Mouse (Mus musculus): ENCODE measurements at regions not wholly inside any gene's neighbourhood (a gene's known extent, or its start where the extent isn't known, plus 50 kb on each side); places are given as distances from the start of the nearest gene placed in this dataset.

- DNase-seq (ENCODE audit: low spot score in 2 of 2): no peak
Measured at GRCm38 (mm10) chr15:96124397-96124796, 162.9 kb upstream of the Arid2 start.

- no peak for DNase-seq (ENCODE audit: low spot score in 2 of 2)
Measured at GRCm38 (mm10) chr15:96129699-96130098, 157.6 kb upstream of the Arid2 start.

- DNase-seq (ENCODE audit: low spot score in 2 of 2): no peak
Measured at GRCm38 (mm10) chr15:96130531-96130930, 156.8 kb upstream of the Arid2 start.

GRCm38 (mm10) chr15:96131582-96132091, 155.7 kb upstream of the Arid2 start:
- no peak for DNase-seq (ENCODE audit: low spot score in 2 of 2)

- DNase-seq (ENCODE audit: low spot score in 2 of 2): no peak
Measured at GRCm38 (mm10) chr15:96132636-96133035, 154.7 kb upstream of the Arid2 start.

GRCm38 (mm10) chr15:96135250-96135731, 152.0 kb upstream of the Arid2 start:
- no peak for DNase-seq (ENCODE audit: low spot score in 2 of 2)

GRCm38 (mm10) chr15:96135816-96136215, 151.5 kb upstream of the Arid2 start:
- DNase-seq (ENCODE audit: low spot score in 2 of 2): no peak

GRCm38 (mm10) chr15:96137534-96137933, 149.8 kb upstream of the Arid2 start:
- no peak for DNase-seq (ENCODE audit: low spot score in 2 of 2)

- no peak for DNase-seq (ENCODE audit: low spot score in 2 of 2)
Measured at GRCm38 (mm10) chr15:96137945-96138344, 149.4 kb upstream of the Arid2 start.

GRCm38 (mm10) chr15:96153489-96153888, 133.8 kb upstream of the Arid2 start:
- no peak for DNase-seq (ENCODE audit: low spot score in 2 of 2)

- no peak for DNase-seq (ENCODE audit: low spot score in 2 of 2)
Measured at GRCm38 (mm10) chr15:96158321-96158720, 129.0 kb upstream of the Arid2 start.

GRCm38 (mm10) chr15:96164771-96165431, 122.4 kb upstream of the Arid2 start:
- DNase-seq (ENCODE audit: low spot score in 2 of 2): no peak

- no peak for DNase-seq (ENCODE audit: low spot score in 2 of 2)
Measured at GRCm38 (mm10) chr15:96167256-96167655, 120.1 kb upstream of the Arid2 start.

GRCm38 (mm10) chr15:96169726-96170467, 117.4 kb upstream of the Arid2 start:
- DNase-seq (ENCODE audit: low spot score in 2 of 2): no peak

GRCm38 (mm10) chr15:96170986-96171769, 116.1 kb upstream of the Arid2 start:
- DNase-seq (ENCODE audit: low spot score in 2 of 2): peak in 1 of 2 experiments; percentile 18

- no peak for DNase-seq (ENCODE audit: low spot score in 2 of 2)
Measured at GRCm38 (mm10) chr15:96177911-96178310, 109.4 kb upstream of the Arid2 start.

- no peak for DNase-seq (ENCODE audit: low spot score in 2 of 2)
Measured at GRCm38 (mm10) chr15:96178374-96179109, 108.8 kb upstream of the Arid2 start.

- no peak for DNase-seq (ENCODE audit: low spot score in 2 of 2)
Measured at GRCm38 (mm10) chr15:96179511-96179910, 107.8 kb upstream of the Arid2 start.

- DNase-seq (ENCODE audit: low spot score in 2 of 2): no peak
Measured at GRCm38 (mm10) chr15:96180036-96180435, 107.3 kb upstream of the Arid2 start.

- no peak for DNase-seq (ENCODE audit: low spot score in 2 of 2)
Measured at GRCm38 (mm10) chr15:96180977-96181376, 106.3 kb upstream of the Arid2 start.

- no peak for DNase-seq (ENCODE audit: low spot score in 2 of 2)
Measured at GRCm38 (mm10) chr15:96182313-96182712, 105.0 kb upstream of the Arid2 start.
